Mouse (Mus musculus) erythroblast, adult 5-6 weeks (primary cell): ENCODE measurements around the gene Myh6. TPM values are rescaled to one million over a fixed set of nuclear protein-coding genes. Genes with fewer than 3 reads are reported as not detected.
"Not testable (repeated sequence)": the region's sequence is repeated elsewhere in the genome, so short reads cannot be mapped to it uniquely, and the experiment has no call there.

Experiments
- ATAC-seq: replicated peaks from 2 replicates; pipeline ENCODE4 v1.8.0; 2016; ENCODE audit warnings: moderate number of reproducible peaks, mild to moderate bottlenecking, moderate TSS enrichment, inconsistent platforms; ENCODE audit not compliant: poor library complexity, low FRiP score, severe bottlenecking
- total RNA-seq, 2 experiments: library from RNA; stranded (forward) in 1 of 2; stranded (reverse) in 1 of 2; fragments of 150-400 nt in 1 of 2; fragments of 200-764, 138-1000 nt in 1 of 2; gene quantifications; 2 replicates each; pipeline versions ENCODE4 v1.2.3 to v1.2.4; 2015 to 2017; ENCODE audit warnings: low replicate concordance in 2 of 2

Myh6 gene
- total RNA-seq (2015; ENCODE audit: low replicate concordance): not detected in 2 replicates
- total RNA-seq (2017; ENCODE audit: low replicate concordance): not detected in 2 replicates

DNA sequence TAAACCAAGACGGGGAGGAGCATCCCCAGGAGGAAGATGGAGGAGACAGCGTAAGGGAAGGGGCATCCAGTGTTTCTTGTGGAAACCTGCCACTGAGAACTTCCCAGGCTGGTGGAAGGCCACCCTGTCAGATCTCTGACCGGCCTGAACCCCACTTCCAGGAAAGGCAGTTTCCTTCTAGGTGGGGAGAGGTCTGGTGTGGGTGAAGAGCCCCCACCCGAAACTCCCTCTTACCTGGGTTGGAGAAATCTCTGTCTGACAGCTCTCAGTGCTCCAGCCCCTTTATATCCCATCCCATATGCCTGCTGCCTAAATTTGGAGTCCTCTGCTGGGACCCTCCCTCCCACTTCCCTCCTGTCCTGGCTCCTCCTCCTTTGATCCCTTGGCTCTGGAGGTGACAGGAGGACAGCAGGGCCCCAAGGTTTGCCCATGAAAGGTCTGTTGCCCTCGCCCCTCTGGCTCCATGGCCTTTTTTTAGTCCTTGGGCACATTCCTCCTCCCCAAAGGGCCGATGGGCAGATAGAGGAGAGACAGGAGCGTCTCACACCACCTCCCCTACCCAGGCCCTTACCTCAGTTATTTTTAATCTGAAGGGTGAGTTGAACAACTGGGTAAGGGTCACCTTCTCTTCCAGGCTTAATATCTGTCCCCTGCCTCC is at the start of gene Myh6:
Gene Myh6 (minus strand): TSS at position 608 of the 658 bp plus-strand sequence.
- ATAC-seq: no peak

GRCm38 (mm10) chr14:55015767-55016111 is 49.0 kb upstream of the Myh6 start:
- no peak for ATAC-seq

- peak; percentile 95 for ATAC-seq
Observed at GRCm38 (mm10) chr14:55014991-55015766, 48.5 kb upstream of the Myh6 start, which contains the start of gene Ngdn. TSS of gene Ngdn (plus strand) at chr14:55015454.

GRCm38 (mm10) chr14:55014591-55014990 is 47.9 kb upstream of the Myh6 start:
- peak; percentile 57 for ATAC-seq

DNA sequence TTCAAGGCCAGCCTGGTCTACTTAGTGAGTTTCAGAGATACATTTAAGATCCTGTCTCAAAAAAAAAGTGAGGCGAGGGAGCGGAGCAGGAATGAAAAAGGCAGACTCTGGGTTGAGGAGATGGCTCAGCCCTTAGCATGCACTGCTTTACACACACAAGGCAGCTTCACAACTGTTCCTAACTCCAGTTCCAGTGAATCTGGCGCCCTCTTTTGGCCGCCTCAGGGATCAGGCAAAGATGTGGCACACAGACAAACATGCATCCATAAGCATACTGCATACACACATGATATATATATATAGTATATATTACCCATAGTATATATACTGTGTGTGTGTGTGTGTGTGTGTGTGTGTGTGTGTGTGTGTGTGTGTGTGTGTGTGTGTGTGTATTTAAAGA is 44.4 kb upstream of the Myh6 start:
- no peak for ATAC-seq

GRCm38 (mm10) chr14:55008417-55008816 is 41.7 kb upstream of the Myh6 start:
- no peak for ATAC-seq

- no peak for ATAC-seq
Observed at GRCm38 (mm10) chr14:55007120-55007908, 40.6 kb upstream of the Myh6 start.

DNA sequence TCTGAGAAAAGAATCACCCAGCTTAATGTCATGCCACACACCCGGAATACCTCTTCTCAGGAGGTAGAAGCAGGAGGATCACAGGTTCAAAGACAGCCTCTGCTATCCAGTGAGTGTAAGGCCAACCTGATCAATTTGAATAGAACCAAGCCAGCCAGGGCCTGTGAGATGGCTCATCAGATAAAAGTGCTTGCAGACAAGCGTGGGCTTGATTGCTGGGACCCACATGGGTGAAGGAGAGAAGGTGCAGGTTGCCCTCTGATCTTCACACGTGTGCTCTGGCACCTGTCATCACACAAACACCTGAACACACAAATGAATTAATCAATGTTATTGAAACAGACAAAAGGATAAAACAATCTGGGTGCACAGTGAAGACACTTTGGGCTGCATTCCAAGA is 39.8 kb upstream of the Myh6 start:
- no peak for ATAC-seq

GRCm38 (mm10) chr14:55005967-55006366 is 39.2 kb upstream of the Myh6 start:
- ATAC-seq: no peak

DNA sequence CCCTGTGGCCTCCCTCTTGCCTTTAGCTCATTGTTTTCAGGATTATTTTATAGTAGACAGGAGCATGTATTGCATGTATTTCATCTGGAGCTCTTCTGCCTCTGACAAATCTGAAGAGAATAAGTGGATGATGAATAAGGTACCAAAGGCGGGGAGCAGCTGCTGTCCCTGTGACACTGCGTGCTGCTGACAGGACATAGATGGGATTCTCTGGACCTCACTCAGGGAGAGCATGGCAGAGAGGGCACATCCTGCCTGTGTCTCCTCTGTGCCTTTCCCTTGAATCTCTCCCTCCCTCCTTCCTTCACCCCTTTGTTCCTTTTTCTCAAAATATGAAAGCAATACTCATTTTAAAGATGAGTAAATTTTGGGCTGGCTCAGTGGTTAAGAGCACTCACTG is 38.8 kb upstream of the Myh6 start:
- ATAC-seq: no peak

DNA sequence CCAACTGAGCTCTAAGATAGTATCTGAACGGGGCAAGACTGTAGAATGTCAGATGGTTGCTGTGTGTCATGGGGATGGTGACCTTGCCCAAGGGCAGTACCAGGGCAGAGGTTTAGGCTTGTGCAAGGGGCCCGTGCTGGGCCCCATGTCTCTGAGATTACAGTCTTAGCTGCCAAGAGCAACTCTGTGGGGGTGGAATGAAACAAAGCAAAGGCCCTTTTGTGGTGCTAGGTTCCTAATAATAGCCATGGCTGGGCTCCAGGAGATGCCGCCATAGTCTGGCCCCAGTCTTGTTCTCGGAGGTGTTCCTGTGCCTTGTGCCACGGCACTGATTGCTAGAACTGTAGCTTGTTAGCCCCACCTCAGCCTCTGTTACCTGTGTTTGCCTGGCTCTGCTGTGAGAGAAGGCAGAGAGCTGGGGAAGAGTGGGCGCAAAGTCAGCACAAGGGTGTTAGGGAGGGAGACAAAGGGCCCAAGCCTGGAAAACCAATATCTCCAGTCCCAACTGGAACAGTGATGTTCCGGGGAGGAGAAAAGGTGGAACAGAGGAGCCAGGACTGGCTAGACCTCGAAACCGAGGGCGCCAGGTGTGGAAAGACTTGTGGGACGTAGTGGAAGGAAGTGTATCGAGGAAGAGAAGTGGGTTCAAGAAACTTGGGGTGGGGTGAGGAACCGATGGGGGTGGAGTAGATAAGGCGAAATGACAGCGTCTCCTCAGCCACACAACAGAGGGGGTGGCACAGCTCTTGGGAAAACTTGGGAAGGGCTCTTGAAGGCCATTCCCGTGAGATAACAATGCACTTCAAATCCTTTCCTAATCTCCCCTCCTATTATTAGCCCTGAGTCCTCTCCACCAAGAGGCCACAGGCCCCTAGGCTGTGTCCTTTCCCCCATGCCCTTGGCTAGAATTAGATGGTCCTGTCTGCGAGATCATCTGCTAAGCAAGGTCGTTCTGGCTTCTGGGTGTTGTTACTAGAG is 37.4 kb upstream of the Myh6 start:
- ATAC-seq: no peak

DNA sequence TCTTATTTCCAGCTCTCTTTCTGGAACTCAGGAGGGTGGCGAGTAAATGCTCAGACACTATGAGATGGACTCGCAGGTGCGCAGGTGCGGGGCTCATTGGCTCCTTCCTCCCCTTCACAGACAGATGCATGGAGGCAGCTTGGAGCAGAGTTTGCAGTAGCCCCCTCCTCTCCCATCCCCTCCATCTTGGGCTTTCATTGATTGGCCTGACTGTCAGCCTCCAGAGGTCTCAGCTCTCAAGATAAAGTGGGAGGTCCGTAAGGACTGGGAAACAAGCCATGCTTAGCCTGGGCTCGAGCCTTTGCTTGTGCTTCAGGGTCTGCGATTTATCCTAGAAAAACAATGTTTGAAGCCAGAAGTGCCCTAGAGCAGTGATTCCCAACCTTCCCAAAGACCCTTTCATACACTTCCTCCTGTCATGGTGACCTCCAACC is 36.0 kb upstream of the Myh6 start:
- ATAC-seq: no peak

- no peak for ATAC-seq
Observed at GRCm38 (mm10) chr14:55001938-55002686, 35.4 kb upstream of the Myh6 start.

- no peak for ATAC-seq
Observed at GRCm38 (mm10) chr14:55001446-55001845, 34.7 kb upstream of the Myh6 start.

DNA sequence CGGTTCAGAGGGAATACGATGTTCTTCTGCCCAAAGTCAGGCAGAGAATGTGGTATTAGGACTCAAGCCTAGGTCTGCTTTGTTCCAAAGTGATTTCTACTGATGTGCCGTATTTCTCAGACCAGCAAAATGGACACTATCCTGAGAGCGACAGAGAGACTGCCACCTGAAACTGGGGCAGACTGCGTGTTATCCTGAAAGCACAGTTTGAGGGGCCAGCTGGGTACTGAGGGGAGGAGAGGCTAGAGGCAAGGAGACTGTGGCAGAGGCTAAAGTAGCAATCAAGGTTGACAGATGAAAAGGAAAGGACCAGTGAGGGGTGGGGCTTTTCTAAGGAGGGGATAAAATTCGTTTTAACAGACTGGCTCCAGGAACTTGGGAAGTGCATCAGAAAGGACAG is 34.1 kb upstream of the Myh6 start:
- ATAC-seq: no peak

DNA sequence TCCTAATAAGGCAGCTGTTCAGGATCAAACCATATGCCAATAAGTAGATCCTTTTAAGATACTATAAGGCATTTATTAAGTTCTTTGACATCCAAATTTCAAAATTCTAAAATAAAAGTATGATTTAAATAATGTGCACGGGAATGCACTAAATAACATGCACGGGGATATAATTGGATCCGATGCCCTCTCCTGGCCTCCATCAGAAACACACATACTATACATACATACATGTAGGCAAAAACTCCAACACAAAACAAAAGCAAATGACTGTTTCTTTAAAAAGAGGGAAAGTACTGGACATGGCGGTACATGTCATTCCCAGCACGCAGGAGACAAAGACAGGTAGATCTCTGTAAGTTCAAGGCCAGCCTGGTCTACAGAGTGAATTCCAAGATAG is 33.1 kb upstream of the Myh6 start:
- not testable (repeated sequence) for ATAC-seq

DNA sequence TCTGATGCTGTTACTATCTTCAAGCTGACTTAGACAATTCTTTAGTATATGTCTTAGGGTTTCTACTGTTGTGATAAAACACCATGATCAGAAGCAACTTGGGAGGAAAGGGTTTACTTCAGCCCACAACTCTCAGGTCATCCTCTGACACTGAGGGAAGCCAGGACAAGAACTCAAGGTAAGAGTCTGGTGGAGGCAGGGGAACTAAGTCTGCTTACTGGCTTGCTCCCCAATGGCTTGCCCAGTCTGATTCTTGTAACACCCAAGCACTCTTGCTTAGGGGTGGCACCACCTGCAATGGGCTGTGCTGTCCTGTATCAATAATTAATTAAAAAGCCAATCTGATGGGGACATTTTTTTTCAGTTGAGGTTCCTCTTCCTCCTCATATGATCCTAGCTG is 32.0 kb upstream of the Myh6 start:
- no peak for ATAC-seq

DNA sequence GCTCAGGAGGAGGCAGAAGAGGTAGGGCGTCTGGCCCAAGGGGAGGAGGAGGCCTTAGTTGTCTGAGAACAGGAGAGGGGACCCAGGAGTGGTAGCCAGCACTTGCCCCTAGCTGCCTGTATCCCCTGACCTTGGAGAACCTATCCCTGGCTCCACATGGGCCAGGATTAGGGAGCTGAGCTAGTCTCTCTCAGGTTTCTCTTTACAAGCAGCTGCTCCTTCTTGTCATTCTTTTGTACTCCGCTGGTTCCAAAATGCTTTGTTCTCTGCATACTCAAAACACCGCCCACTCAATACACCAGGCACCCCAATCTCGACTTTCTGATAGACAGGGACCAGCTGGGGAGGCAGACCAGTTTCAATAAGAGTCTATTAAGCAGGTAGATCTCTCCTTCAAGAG is 30.6 kb upstream of the Myh6 start:
- ATAC-seq: no peak

- no peak for ATAC-seq
Observed at GRCm38 (mm10) chr14:54996793-54997192, 30.1 kb upstream of the Myh6 start.
